Mouse (Mus musculus) CH12.LX (cell line): ENCODE data around the gene Irx5.

Experiments used
- CTCF ChIP-seq, 2 experiments: IDR thresholded peaks in 1 of 2; conservative IDR thresholded peaks in 1 of 2; 2 replicates each; pipeline ENCODE4 v1.5.1; 2011 to 2012; ENCODE audit warnings: low read depth in 2 of 2, low read length in 2 of 2, improper control_type of control experiment in 1 of 2, inconsistent platforms in 1 of 2, mild to moderate bottlenecking in 1 of 2, moderate library complexity in 1 of 2
- E2F4 ChIP-seq: IDR thresholded peaks from 2 replicates; pipeline ENCODE4 v1.6.1; 2011; ENCODE audit warnings: low read depth, low read length, improper control_type of control experiment; ENCODE audit not compliant: insufficient replicate concordance
- ELF1 ChIP-seq: IDR thresholded peaks from 2 replicates; pipeline ENCODE4 v1.6.1; 2014; ENCODE audit warnings: low read depth, mild to moderate bottlenecking, inconsistent platforms, low read length, improper control_type of control experiment
- EP300 ChIP-seq: IDR thresholded peaks from 2 replicates; pipeline ENCODE4 v1.6.1; 2011; ENCODE audit warnings: low read length, improper control_type of control experiment
- ETS1 ChIP-seq: conservative IDR thresholded peaks from 2 replicates; pipeline ENCODE4 v1.6.1; 2012; ENCODE audit warnings: low read depth, mild to moderate bottlenecking, inconsistent platforms, low read length, improper control_type of control experiment, moderate library complexity
- GABPA ChIP-seq: IDR thresholded peaks from 2 replicates; pipeline ENCODE4 v1.6.1; 2012; ENCODE audit warnings: low read depth, low read length, improper control_type of control experiment, inconsistent platforms; ENCODE audit not compliant: insufficient replicate concordance
- JUND ChIP-seq: conservative IDR thresholded peaks from 2 replicates; pipeline ENCODE4 v1.6.1; 2011; ENCODE audit warnings: low read depth, low read length, improper control_type of control experiment
- MAFK ChIP-seq: IDR thresholded peaks from 2 replicates; pipeline ENCODE4 v1.6.1; 2011; ENCODE audit warnings: low read length, improper control_type of control experiment; ENCODE audit not compliant: insufficient replicate concordance
- MAX ChIP-seq: IDR thresholded peaks from 2 replicates; pipeline ENCODE4 v1.6.1; 2011; ENCODE audit warnings: low read length, improper control_type of control experiment
- NRF1 ChIP-seq: IDR thresholded peaks from 2 replicates; pipeline ENCODE4 v1.6.1; 2014; ENCODE audit warnings: low read depth, mild to moderate bottlenecking, inconsistent platforms, low read length, improper control_type of control experiment, moderate library complexity
- POLR2A ChIP-seq: IDR thresholded peaks from 2 replicates; pipeline ENCODE4 v1.6.1; 2011; ENCODE audit warnings: low read depth, mild to moderate bottlenecking, improper control_type of control experiment, low read length
- ZKSCAN1 ChIP-seq: IDR thresholded peaks from 2 replicates; pipeline ENCODE4 v1.6.1; 2012; ENCODE audit warnings: low read depth, inconsistent platforms, low read length, improper control_type of control experiment, borderline replicate concordance
- ZNF384 ChIP-seq: IDR thresholded peaks from 2 replicates; pipeline ENCODE4 v1.6.1; 2012; ENCODE audit warnings: low read depth, low read length, improper control_type of control experiment, inconsistent platforms

DNA sequence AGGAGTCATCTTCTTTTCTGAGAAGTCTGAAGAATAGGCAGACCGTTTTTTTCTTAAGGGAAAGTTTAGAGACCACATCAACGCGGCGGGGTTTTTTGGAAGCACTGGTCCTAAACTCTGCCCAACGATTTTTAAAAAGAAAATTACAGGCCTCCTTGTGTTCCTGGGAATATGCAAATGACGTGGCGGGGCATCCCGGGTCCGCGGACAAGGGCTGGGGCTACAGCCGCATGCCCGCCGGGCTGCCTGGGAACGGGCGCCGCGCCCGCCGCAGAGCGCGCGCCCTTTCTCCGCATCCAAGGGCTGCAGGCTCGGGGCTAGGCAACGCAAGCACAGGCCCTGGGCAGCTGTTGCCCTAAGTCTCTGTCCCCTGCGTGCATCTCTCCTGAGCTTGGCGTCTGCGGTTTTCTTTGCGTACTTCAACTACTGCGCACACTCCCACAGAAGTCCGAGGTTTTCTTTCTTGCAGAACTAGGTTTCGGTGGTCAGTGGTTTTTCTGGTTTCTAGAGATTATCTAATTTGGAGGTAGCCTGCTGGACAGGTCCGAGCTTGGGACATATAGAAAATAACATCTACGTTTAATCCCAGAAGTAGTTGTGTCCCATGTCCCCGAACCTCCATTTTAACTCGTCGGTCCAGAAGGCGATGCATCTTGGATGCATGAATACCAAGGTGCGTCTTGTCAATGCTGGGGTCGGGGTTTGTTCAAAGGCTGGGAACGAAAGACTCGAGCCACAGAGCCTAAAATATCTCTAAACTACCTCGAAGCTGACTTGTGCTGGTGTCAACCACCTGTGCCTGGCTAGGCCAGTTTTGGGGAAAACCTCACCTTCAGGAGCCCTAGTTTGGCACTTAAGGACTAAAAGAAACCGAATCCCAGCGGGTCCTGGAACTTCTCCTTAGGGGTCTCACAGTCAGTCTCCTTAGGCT lies 6.1 kb downstream of the Irx5 start:
- no peak for TF ChIP-seq GABPA
- TF ChIP-seq ZNF384 = no peak
- TF ChIP-seq ETS1 = no peak
- TF ChIP-seq ELF1 = no peak
- no peak for TF ChIP-seq EP300
- no peak for TF ChIP-seq POLR2A
- no peak for TF ChIP-seq CTCF (conservative IDR thresholded peaks at IDR 0.05 in 1 of 2, IDR thresholded peaks at IDR 0.05 in 1 of 2; ENCODE audit: low read depth in 2 of 2, low read length in 2 of 2)
- TF ChIP-seq JUND = no peak
- TF ChIP-seq MAX = no peak
- TF ChIP-seq E2F4 = no peak
- no peak for TF ChIP-seq MAFK
- TF ChIP-seq ZKSCAN1 = no peak
- TF ChIP-seq NRF1 = no peak
